Mouse (Mus musculus) cortical plate, adult 2 months (tissue): Measurements from ENCODE around the gene Ccdc115. TPM values are rescaled to one million over a fixed set of nuclear protein-coding genes. Genes with fewer than 3 reads are reported as not detected.

Experiments
- H3K27ac ChIP-seq: fragments of 200-500 bp; 2 replicates; pipeline ENCODE4 v1.5.1; 2012; ENCODE audit warnings: low read length, control low read depth, inconsistent platforms; ENCODE audit not compliant: insufficient read depth
- H3K4me1 ChIP-seq: fragments of 200-500 bp; 2 replicates; pipeline ENCODE4 v1.6.1; 2011; ENCODE audit warnings: low read length; ENCODE audit not compliant: control insufficient read depth, insufficient read depth
- H3K4me3 ChIP-seq: fragments of 200-500 bp; 2 replicates; pipeline ENCODE4 v1.5.1; 2011; ENCODE audit warnings: mild to moderate bottlenecking, low read length, control low read depth; ENCODE audit not compliant: insufficient read depth
- CTCF ChIP-seq: fragments of 200-500 bp; IDR thresholded peaks from 2 replicates; pipeline ENCODE4 v1.5.1; 2011; ENCODE audit warnings: mild to moderate bottlenecking, control low read depth, low read length; ENCODE audit not compliant: insufficient read depth; ENCODE audit errors: extremely low read depth
- POLR2A ChIP-seq: fragments of 200-500 bp; IDR thresholded peaks from 2 replicates; pipeline ENCODE4 v1.6.1; 2011; ENCODE audit warnings: mild to moderate bottlenecking, low read length, control low read depth; ENCODE audit not compliant: insufficient read depth; ENCODE audit errors: extremely low read depth
- polyA plus RNA-seq: library from polyadenylated mRNA; depleted of rRNA; stranded (reverse); fragments of >200 nt; gene quantifications from 2 replicates; pipeline ENCODE4 v1.2.3, GENCODE M21; 2012

The Ccdc115 gene
- polyA plus RNA-seq, 1 experiment = 29.5 TPM

GRCm38 (mm10) chr1:34469801-34470200 is 30.3 kb upstream of the Ccdc115 start:
- Histone ChIP-seq H3K27ac (no peak overlapping the region), H3K4me1 (no peaks in the 10 kb centered on the region), H3K4me3 (no peak overlapping the region)
- TF ChIP-seq CTCF = no peak
- no peak for TF ChIP-seq POLR2A

- Histone ChIP-seq H3K27ac (no peak overlapping the region), H3K4me3 (no peak overlapping the region), H3K4me1 (no peaks in the 10 kb centered on the region)
- TF ChIP-seq POLR2A (no peak), CTCF (no peak)
These were observed 29.0 kb upstream of the Ccdc115 start for GRCm38 (mm10) chr1:34468500-34468899.

GRCm38 (mm10) chr1:34468051-34468450 is 28.6 kb upstream of the Ccdc115 start:
- no peak for TF ChIP-seq POLR2A
- TF ChIP-seq CTCF = no peak
- Histone ChIP-seq H3K4me3 (no peak overlapping the region), H3K27ac (no peak overlapping the region), H3K4me1 (no peaks in the 10 kb centered on the region)

GRCm38 (mm10) chr1:34465445-34465844 is 26.0 kb upstream of the Ccdc115 start:
- Histone ChIP-seq H3K27ac (no peak overlapping the region), H3K4me3 (no peak overlapping the region)
- TF ChIP-seq CTCF = no peak
- TF ChIP-seq POLR2A = no peak

GRCm38 (mm10) chr1:34464310-34464817 is 24.9 kb upstream of the Ccdc115 start:
- Histone ChIP-seq H3K4me1 (peaks cover 2% of the 10 kb centered on the region; the same call in 1 of the 2 replicates), H3K27ac (no peak overlapping the region), H3K4me3 (no peak overlapping the region)
- TF ChIP-seq CTCF (no peak), POLR2A (no peak)

More at GRCm38 (mm10) chr1:34465445-34465844, 26.0 kb upstream of the Ccdc115 start:
- no peaks in the 10 kb centered on the region for H3K4me1 ChIP-seq

- peak; percentile 75 for TF ChIP-seq CTCF
- no peak for TF ChIP-seq POLR2A
These were observed 23.3 kb upstream of the Ccdc115 start for GRCm38 (mm10) chr1:34462766-34463165.

GRCm38 (mm10) chr1:34460061-34460441 is 20.6 kb upstream of the Ccdc115 start:
- TF ChIP-seq POLR2A (no peak), CTCF (no peak)
- Histone ChIP-seq H3K4me3 (peak overlapping the region; percentile 72), H3K4me1 (peaks cover 2% of the 10 kb centered on the region; the same call in 1 of the 2 replicates), H3K27ac (no peak overlapping the region)

More at GRCm38 (mm10) chr1:34462766-34463165, 23.3 kb upstream of the Ccdc115 start:
- peaks cover 2% of the 10 kb centered on the region; the same call in 1 of the 2 replicates for H3K4me1 ChIP-seq
- no peak overlapping the region for H3K27ac ChIP-seq
- no peak overlapping the region for H3K4me3 ChIP-seq

- TF ChIP-seq CTCF = no peak
- TF ChIP-seq POLR2A = no peak
- H3K4me3 ChIP-seq = peak within 1 kb of the TSS; percentile 72
- no peak within 1 kb of the TSS for H3K27ac ChIP-seq
- peaks cover 2% of the 10 kb centered on the region; the same call in 1 of the 2 replicates for H3K4me1 ChIP-seq
These were observed 20.0 kb upstream of the Ccdc115 start, which contains the start of gene Ptpn18 for GRCm38 (mm10) chr1:34459284-34460060. Gene Ptpn18, plus strand, starts transcription at chr1:34459762.

GRCm38 (mm10) chr1:34458431-34458830 is 19.0 kb upstream of the Ccdc115 start:
- Histone ChIP-seq H3K27ac (no peak overlapping the region), H3K4me3 (no peak overlapping the region), H3K4me1 (peaks cover 2% of the 10 kb centered on the region; the same call in 1 of the 2 replicates)
- TF ChIP-seq CTCF (no peak), POLR2A (no peak)

GRCm38 (mm10) chr1:34443124-34443523 is 3.7 kb upstream of the Ccdc115 start:
- H3K4me1 ChIP-seq = no peaks in the 10 kb centered on the region
- H3K27ac ChIP-seq = no peak overlapping the region
- H3K4me3 ChIP-seq = no peak overlapping the region
- TF ChIP-seq CTCF (no peak), POLR2A (no peak)

- TF ChIP-seq CTCF (0 out of 2 replicates have a peak, but pooled peaks have one; percentile 18), POLR2A (no peak)
- no peak overlapping the region for H3K27ac ChIP-seq
These were observed 624 bp upstream of the Ccdc115 start for GRCm38 (mm10) chr1:34439961-34440630.

More at GRCm38 (mm10) chr1:34439961-34440630, 624 bp upstream of the Ccdc115 start:
- no peaks in the 10 kb centered on the region for H3K4me1 ChIP-seq
- H3K4me3 ChIP-seq = peak overlapping the region; percentile 58
